Mouse (Mus musculus) heart, adult 11 months (tissue): Measurements from ENCODE around the gene Prm3.

ENCODE experiments used
- DNase-seq: peaks from one replicate; pipeline ENCODE4 v3.0.0; 2022

Prm3 gene

DNA sequence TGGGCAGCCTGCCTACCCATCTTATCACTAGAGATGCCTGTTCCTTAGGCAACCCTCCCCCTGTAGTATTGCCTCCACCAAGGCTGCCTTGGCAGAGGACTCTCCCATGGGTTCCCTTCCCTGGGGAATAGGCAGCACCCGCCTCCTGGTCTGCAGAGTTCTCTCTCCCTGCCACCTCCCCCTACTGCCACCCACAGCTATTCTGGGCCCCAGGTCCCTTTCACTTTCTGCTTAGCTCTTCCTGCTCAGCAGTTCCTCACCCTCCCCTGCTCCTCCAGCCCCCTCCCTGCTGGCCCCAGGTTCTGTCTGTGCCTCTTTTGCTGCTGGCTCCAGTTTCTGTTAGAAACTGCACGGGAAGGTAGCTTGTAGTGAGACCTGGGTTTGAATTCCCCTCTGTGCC is 21.1 kb downstream of the Prm3 start:
- no peak for DNase-seq

GRCm38 (mm10) chr16:10768821-10769220 is 21.9 kb downstream of the Prm3 start:
- DNase-seq: no peak

DNA sequence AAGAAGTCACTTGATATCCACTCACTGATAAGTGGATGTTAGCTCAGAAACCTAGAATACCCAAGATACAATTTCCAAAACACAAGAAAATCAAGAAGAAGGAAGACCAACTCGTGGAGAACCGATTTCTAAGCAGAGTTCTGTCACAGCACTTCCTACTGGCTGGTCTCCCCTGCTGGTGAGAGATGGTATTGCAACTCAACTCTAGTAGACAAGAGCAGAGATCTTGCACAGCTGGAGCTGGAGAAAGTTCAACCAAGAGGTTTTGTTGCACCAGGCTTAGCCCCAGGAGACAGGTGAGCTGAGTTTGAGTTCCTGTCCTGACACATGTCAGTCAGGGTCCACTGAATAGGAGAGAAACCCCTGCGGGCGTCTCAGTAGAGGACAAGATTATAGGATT is 23.6 kb downstream of the Prm3 start:
- DNase-seq: no peak

DNA sequence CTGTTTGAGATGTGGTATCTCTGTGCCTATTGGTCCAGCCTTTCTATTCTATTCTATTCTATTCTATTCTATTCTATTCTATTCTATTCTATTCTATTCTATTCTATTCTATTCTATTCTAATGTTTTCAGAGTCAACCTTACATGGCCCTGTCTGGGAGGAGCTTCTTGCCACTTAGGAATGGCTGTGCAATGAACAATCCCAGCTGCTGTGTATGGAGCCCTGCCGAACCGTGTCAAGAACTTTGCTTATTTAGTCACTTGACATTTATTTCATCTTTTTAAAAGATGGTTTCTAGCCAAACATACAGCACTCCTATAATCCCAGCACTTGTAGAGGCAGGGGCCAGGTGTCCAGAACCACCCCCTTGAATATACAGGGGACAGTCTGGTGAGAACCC is 26.4 kb downstream of the Prm3 start:
- DNase-seq: no peak

- DNase-seq: peak; percentile 94
These were observed 27.0 kb downstream of the Prm3 start for GRCm38 (mm10) chr16:10763540-10764264.

GRCm38 (mm10) chr16:10762569-10763180 is 28.0 kb downstream of the Prm3 start:
- peak; percentile 94 for DNase-seq

DNA sequence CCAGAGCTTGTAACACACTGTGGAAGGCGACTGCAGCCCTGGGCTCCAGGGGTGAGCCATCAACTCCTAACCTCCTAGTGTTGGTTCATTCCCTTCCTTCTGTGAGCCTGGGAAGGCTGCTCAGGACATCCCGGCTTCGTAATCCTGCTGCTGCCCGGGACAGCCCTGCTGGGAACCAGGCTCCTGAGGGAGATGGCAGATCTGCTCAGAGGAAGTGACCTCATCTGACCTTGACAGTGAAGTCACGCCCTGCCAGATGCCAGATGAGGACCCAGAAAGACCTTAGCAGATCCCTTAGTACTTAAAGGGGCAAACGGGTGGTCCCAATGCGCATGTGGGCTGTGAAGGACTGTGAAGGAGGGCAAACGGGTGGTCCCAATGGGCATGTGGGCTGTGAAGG is 29.5 kb downstream of the Prm3 start:
- peak; percentile 97 for DNase-seq

GRCm38 (mm10) chr16:10756168-10756567 is 34.5 kb downstream of the Prm3 start:
- no peak for DNase-seq

- DNase-seq: no peak
These were observed 36.0 kb downstream of the Prm3 start for GRCm38 (mm10) chr16:10754521-10755296.

DNA sequence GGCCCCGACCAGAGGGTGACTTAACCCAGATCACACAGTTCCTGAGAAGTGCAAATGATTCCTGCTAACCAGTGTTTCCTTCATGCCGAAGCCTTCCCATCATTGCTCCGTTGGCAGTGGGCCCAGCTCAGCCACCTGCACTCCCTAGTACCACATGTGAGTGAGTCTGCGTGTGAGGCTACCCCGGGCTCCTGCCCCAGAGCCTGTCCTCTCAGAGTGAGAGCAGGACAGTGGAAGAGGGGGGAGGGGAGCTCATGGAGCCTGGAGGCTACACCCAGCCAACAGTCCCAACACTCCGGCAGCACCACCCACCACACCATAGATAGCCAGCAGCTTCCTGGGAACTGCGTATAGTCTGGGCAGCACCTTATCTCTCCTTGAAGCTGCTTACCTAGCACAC is 40.9 kb downstream of the Prm3 start:
- no peak for DNase-seq

DNA sequence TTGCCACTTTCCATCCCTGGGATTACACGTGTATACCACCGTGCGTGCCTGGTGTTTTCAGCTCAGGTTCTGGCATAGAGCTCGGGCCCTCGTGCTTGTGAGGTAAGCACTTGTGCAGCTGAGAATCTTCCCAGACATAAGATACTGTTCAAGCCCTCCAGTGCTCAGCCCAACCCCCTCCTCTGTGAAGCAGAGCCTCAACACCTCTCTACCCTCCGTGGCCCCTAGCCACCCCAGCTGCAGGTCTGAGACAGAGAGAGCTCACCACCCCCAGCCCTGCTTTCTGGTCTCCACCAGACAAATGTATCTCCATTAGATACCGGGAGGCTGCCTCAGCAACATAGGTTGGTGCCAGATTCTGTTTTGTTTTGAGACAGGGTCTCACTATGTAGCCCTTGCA is 41.5 kb downstream of the Prm3 start:
- no peak for DNase-seq

DNA sequence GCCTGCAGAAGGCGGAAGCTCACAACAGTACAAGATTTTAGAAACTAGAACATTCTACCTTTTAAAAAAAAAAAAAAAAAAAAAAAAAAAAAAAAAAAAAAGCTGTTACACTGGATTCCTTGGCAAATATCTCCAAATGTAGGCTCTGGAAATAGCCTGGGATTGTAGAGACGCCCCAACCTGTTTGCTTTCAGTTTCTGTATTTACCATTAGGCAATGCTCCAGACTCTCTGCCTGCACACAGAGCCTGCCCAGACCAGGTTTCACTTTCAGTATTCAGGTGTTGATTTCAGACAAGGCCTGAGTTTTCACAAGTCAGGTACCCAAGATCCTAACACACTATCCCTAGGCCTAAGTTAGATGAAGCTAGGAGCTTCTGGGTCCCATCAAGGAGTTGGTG is 49.6 kb downstream of the Prm3 start:
- peak; percentile 97 for DNase-seq
